Mouse (Mus musculus): ENCODE data around the gene Cdon. TPM values are rescaled to one million over a fixed set of nuclear protein-coding genes. Genes with fewer than 3 reads are reported as not detected.

Gene Cdon
- total and polyA plus RNA-seq, 3 experiments = 1.0 to 1.5 TPM; not detected in 1

DNA sequence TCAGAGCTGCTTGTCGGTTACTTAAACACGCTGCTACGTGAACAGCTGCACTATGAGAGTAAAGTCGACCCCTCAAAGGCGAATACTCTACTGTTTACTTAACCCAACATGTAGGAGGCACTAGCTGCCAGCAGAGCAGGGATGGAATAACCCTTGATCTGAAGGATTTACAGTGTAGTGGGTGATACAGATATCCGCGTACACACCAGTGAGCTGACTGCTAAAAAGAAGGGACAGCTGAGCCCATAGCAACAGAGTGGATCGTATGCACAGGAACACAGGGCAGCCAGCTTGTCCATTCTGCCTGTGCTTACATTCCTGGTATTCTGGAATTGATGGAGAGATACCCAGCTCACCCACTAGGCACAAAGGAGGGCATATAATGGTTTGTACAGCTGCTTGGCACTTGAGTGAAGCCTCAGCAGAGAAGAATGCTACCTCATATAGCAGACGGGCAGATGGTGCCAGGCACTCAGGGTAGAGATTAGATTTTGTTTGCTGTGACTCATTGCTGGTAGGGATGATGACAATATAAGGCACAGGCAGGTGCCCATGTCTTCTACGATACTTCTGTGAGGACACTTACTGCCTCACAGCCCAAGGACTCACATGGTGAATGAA, 53.3 kb downstream of the Cdon start:
- H3K9ac ChIP-seq (ENCODE audit: control insufficient read depth, low read depth, low read length, poor library complexity, severe bottlenecking) = no peak overlapping the region
- no peaks in the 10 kb centered on the region for H3K36me3 ChIP-seq (ENCODE audit: control insufficient read depth in 1 of 2, insufficient read depth in 2 of 2, low read length in 2 of 2)
- no peaks in the 10 kb centered on the region for H3K27me3 ChIP-seq (ENCODE audit: control insufficient read depth in 1 of 2, insufficient read depth in 2 of 2, low read length in 2 of 2)
- H3K4me3 ChIP-seq (ENCODE audit: control insufficient read depth in 1 of 2, insufficient read depth in 1 of 2, low read depth in 2 of 2, low read length in 2 of 2) = no peak overlapping the region
- H3K79me2 ChIP-seq (ENCODE audit: control insufficient read depth, insufficient read depth, low read length, poor library complexity) = no peaks in the 10 kb centered on the region
- no peak overlapping the region for H3K27ac ChIP-seq (ENCODE audit: control insufficient read depth, low read depth, low read length)
- no peaks in the 10 kb centered on the region for H3K4me1 ChIP-seq (ENCODE audit: control insufficient read depth in 1 of 2, insufficient read depth in 2 of 2, low read length in 2 of 2)
- TF ChIP-seq POLR2A (IDR thresholded peaks at IDR 0.05; ENCODE audit: control insufficient read depth in 1 of 2, insufficient read depth in 1 of 2, low read depth in 1 of 2, low read length in 2 of 2, poor library complexity in 1 of 2) (no peak), EP300 (IDR thresholded peaks at IDR 0.05; ENCODE audit: low read depth in 1 of 2, low read length in 2 of 2) (no peak), BHLHE40 (IDR thresholded peaks at IDR 0.05; ENCODE audit: borderline replicate concordance, low read depth, low read length) (no peak), UBTF (IDR thresholded peaks at IDR 0.05; ENCODE audit: borderline replicate concordance, insufficient read depth, low read depth, low read length) (no peak), RCOR1 (IDR thresholded peaks at IDR 0.05; ENCODE audit: low read depth, low read length) (no peak), KAT2A (conservative IDR thresholded peaks at IDR 0.05; ENCODE audit: low read depth, low read length) (no peak), MYB (IDR thresholded peaks at IDR 0.05; ENCODE audit: low read depth, low read length) (no peak), RAD21 (IDR thresholded peaks at IDR 0.05; ENCODE audit: low read depth, low read length) (no peak), USF2 (IDR thresholded peaks at IDR 0.05; ENCODE audit: borderline replicate concordance in 1 of 2, insufficient read depth in 1 of 2, low read depth in 1 of 2, low read length in 2 of 2) (no peak)
- no peaks in the 10 kb centered on the region for H3K9me3 ChIP-seq (replicated peaks; ENCODE audit: insufficient read depth, low read length)
- DNase-seq (ENCODE audit: low read depth, low spot score) = no peak

DNA sequence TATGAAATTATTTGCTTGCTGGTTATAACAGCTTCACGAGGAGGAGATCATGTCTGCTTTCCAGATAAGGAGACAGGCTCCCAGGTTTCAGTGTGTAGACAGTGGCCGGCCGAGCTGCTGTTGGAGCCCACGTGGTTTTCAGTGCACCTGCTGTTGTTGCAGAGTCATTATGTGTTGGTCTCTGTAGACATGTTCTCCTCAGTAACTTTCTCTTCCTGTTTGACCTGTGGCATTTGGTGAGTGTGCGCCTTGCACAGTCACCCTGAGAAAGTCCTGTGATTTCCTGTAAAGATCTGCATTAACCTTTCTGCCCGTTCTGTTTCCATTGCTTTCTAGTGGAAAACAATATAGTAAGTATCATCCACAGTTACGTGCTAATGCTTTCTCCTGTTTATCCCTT, 54.5 kb downstream of the Cdon start:
- Histone ChIP-seq H3K4me3 (ENCODE audit: control insufficient read depth in 1 of 2, insufficient read depth in 1 of 2, low read depth in 2 of 2, low read length in 2 of 2) (no peak overlapping the region), H3K27me3 (ENCODE audit: control insufficient read depth in 1 of 2, insufficient read depth in 2 of 2, low read length in 2 of 2) (no peaks in the 10 kb centered on the region), H3K79me2 (ENCODE audit: control insufficient read depth, insufficient read depth, low read length, poor library complexity) (no peaks in the 10 kb centered on the region), H3K27ac (ENCODE audit: control insufficient read depth, low read depth, low read length) (no peak overlapping the region), H3K9ac (ENCODE audit: control insufficient read depth, low read depth, low read length, poor library complexity, severe bottlenecking) (no peak overlapping the region), H3K4me1 (ENCODE audit: control insufficient read depth in 1 of 2, insufficient read depth in 2 of 2, low read length in 2 of 2) (no peaks in the 10 kb centered on the region), H3K36me3 (ENCODE audit: control insufficient read depth in 1 of 2, insufficient read depth in 2 of 2, low read length in 2 of 2) (no peaks in the 10 kb centered on the region), H3K9me3 (replicated peaks; ENCODE audit: insufficient read depth, low read length) (no peaks in the 10 kb centered on the region)
- no peak for TF ChIP-seq ZKSCAN1 (IDR thresholded peaks at IDR 0.05; ENCODE audit: low read depth, low read length)
- no peak for TF ChIP-seq POLR2AphosphoS2 (IDR thresholded peaks at IDR 0.05; ENCODE audit: low read length)
- no peak for TF ChIP-seq MYC (IDR thresholded peaks at IDR 0.05; ENCODE audit: low read depth, low read length)
- TF ChIP-seq BHLHE40 (IDR thresholded peaks at IDR 0.05; ENCODE audit: borderline replicate concordance, low read depth, low read length) = no peak
- TF ChIP-seq POLR2AphosphoS5 (IDR thresholded peaks at IDR 0.05; ENCODE audit: borderline replicate concordance, low read depth, low read length) = no peak
- no peak for TF ChIP-seq USF2 (IDR thresholded peaks at IDR 0.05; ENCODE audit: borderline replicate concordance in 1 of 2, insufficient read depth in 1 of 2, low read depth in 1 of 2, low read length in 2 of 2)
- TF ChIP-seq RAD21 (IDR thresholded peaks at IDR 0.05; ENCODE audit: low read depth, low read length) = no peak
- TF ChIP-seq GABPA (IDR thresholded peaks at IDR 0.05; ENCODE audit: low read depth, low read length) = no peak
- TF ChIP-seq ZNF384 (IDR thresholded peaks at IDR 0.05; ENCODE audit: low read depth, low read length) = no peak
- TF ChIP-seq ZC3H11A (IDR thresholded peaks at IDR 0.05; ENCODE audit: low read depth, low read length) = no peak
- no peak for TF ChIP-seq MAX (IDR thresholded peaks at IDR 0.05; ENCODE audit: low read length)
- TF ChIP-seq TBP (IDR thresholded peaks at IDR 0.05; ENCODE audit: low read depth, low read length) = no peak
- TF ChIP-seq ZMIZ1 (IDR thresholded peaks at IDR 0.05; ENCODE audit: low read depth, low read length) = no peak
- no peak for DNase-seq (ENCODE audit: low read depth, low spot score)
